In the genomic region with DNA sequence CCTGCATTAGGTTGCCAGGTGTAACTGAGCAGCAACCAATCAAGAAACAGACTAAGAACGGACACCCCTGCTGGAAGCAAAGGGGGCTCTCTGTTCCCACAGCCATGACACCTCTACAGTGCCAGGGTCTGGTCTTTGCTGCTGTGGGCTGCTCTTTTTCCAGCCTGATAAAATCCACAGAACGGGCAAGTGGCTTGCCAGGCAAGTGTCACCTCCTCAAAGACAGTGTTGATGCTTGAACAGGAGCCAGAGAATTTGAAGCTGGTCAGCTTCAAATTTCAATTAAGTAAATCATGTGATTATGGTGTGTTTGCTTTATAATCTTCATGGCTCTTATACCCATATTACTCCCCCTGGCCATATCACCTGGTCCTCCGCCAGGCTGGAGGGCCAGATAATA, we compare ENCODE assay signal across 16 mouse cellular contexts.
DNase-seq lines count a peak whose midpoint lies in the region; ATAC-seq and TF ChIP-seq lines count a peak whose summit lies in the region.
"Had no signal": no experiment of that assay in that cellular context is flagged by ENCODE, and none has a peak within 500 bp of the region (broad histone marks: within the 10 kb centered on the region; RNA-seq: fewer than 3 reads in every experiment).

No protein-coding gene starts in this region.

- TF ChIP-seq CTCF in lung, adult 2 months (IDR thresholded peaks at IDR 0.05; ENCODE audit: insufficient read depth, low read length): no peak

- no peak overlapping the region for H3K9ac ChIP-seq in forebrain, embryonic 14.5 days (ENCODE audit: low read length)
- H3K9ac ChIP-seq in forebrain, embryonic 11.5 days (ENCODE audit: low read length): no peak overlapping the region
- H3K9ac ChIP-seq in heart, embryonic 16.5 days (ENCODE audit: low read length): no peak overlapping the region
- no peak overlapping the region for H3K9ac ChIP-seq in lung, embryonic 15.5 days

- no peak overlapping the region for H3K4me2 ChIP-seq in forebrain, embryonic 14.5 days (ENCODE audit: low read length)
- no peak overlapping the region for H3K4me2 ChIP-seq in forebrain, embryonic 11.5 days (ENCODE audit: low read depth, low read length, severe bottlenecking)
- H3K4me2 ChIP-seq in heart, embryonic 16.5 days (ENCODE audit: low read depth, low read length): no peak overlapping the region
- no peak overlapping the region for H3K4me2 ChIP-seq in lung, embryonic 15.5 days
- H3K4me2 ChIP-seq: liver, embryonic 11.5 days had no signal

- no peak for ATAC-seq in forebrain, embryonic 14.5 days
- ATAC-seq in forebrain, embryonic 11.5 days (replicated peaks; ENCODE audit: low FRiP score): no peak
- ATAC-seq in heart, embryonic 16.5 days (replicated peaks; ENCODE audit: extremely low read depth, insufficient read depth, low FRiP score): peak; percentile 66
- ATAC-seq in lung, embryonic 15.5 days (ENCODE audit: borderline replicate concordance, extremely low read depth, low FRiP score, low TSS enrichment): peak; percentile 41; the same call in 1 of the 2 replicates
- ATAC-seq: activated CD4-positive, CD25-positive, alpha-beta regulatory T cell, adult 4 months had no signal

- WGBS in forebrain, embryonic 14.5 days: 64% methylated on average over 3 of the region's 3 CpGs
- WGBS in forebrain, embryonic 11.5 days: 86% methylated on average over 3 of the region's 3 CpGs
- 35% methylated on average over 3 of the region's 3 CpGs for WGBS in heart, embryonic 16.5 days
- WGBS in heart, embryonic 10.5 days: 78% methylated on average over 3 of the region's 3 CpGs
- WGBS in lung, embryonic 15.5 days: 57% methylated on average over 3 of the region's 3 CpGs
- 61% methylated on average over 3 of the region's 3 CpGs for WGBS in lung, adult 2 months

- no peak for TF ChIP-seq POLR2A in lung, adult 2 months (IDR thresholded peaks at IDR 0.05; ENCODE audit: borderline replicate concordance, extremely low read depth, low read depth, low read length)

- DNase-seq in forebrain, embryonic 14.5 days (ENCODE audit: low spot score): no peak
- DNase-seq in forebrain, embryonic 11.5 days (ENCODE audit: low spot score): no peak
- no peak for DNase-seq in heart, embryonic 10.5 days (ENCODE audit: low spot score)
- DNase-seq in lung, adult 2 months: no peak
- DNase-seq in spleen, adult 12 weeks (ENCODE audit: low spot score): no peak
- DNase-seq in retina, embryonic 14.5 days (ENCODE audit: low spot score): no peak
- DNase-seq: adrenal gland, postnatal 36 days; cerebellum, postnatal 25 days; left cerebral cortex, postnatal 4 days; lung, postnatal 10 days; retina, postnatal 1 day; thymus, postnatal 25 days had no signal

- peaks cover 38% of the 10 kb centered on the region for H3K4me1 ChIP-seq in forebrain, embryonic 14.5 days (ENCODE audit: control insufficient read depth, insufficient read depth, low read length)
- H3K4me1 ChIP-seq in forebrain, embryonic 11.5 days (replicated peaks; ENCODE audit: control insufficient read depth, insufficient read depth, low read length): peaks cover 10% of the 10 kb centered on the region
- peaks cover 30% of the 10 kb centered on the region for H3K4me1 ChIP-seq in heart, embryonic 16.5 days (ENCODE audit: control insufficient read depth, insufficient read depth, low read length)
- no peaks in the 10 kb centered on the region for H3K4me1 ChIP-seq in heart, embryonic 10.5 days
- H3K4me1 ChIP-seq in lung, embryonic 15.5 days: peaks cover 15% of the 10 kb centered on the region
- H3K4me1 ChIP-seq in lung, adult 2 months (ENCODE audit: control insufficient read depth, insufficient read depth, low read length): no peaks in the 10 kb centered on the region

- H3K27me3 ChIP-seq in forebrain, embryonic 14.5 days (replicated peaks; ENCODE audit: control insufficient read depth, insufficient read depth, low read length): no peaks in the 10 kb centered on the region
- H3K27me3 ChIP-seq in forebrain, embryonic 11.5 days (ENCODE audit: control insufficient read depth, insufficient read depth, low read length): no peaks in the 10 kb centered on the region
- no peaks in the 10 kb centered on the region for H3K27me3 ChIP-seq in heart, embryonic 16.5 days (ENCODE audit: control insufficient read depth, insufficient read depth, low read length)
- H3K27me3 ChIP-seq in heart, embryonic 10.5 days (ENCODE audit: insufficient read depth, poor library complexity, severe bottlenecking): no peaks in the 10 kb centered on the region
- no peaks in the 10 kb centered on the region for H3K27me3 ChIP-seq in lung, embryonic 15.5 days

- peaks cover 21% of the 10 kb centered on the region for H3K36me3 ChIP-seq in forebrain, embryonic 14.5 days (ENCODE audit: control insufficient read depth, insufficient read depth, low read length)
- H3K36me3 ChIP-seq in forebrain, embryonic 11.5 days (ENCODE audit: control insufficient read depth, insufficient read depth, low read length): no peaks in the 10 kb centered on the region; the same call in 1 of the 2 replicates
- peaks cover 28% of the 10 kb centered on the region for H3K36me3 ChIP-seq in heart, embryonic 16.5 days (ENCODE audit: control insufficient read depth, insufficient read depth)
- H3K36me3 ChIP-seq in heart, embryonic 10.5 days: peaks cover 35% of the 10 kb centered on the region
- H3K36me3 ChIP-seq in lung, embryonic 15.5 days: no peaks in the 10 kb centered on the region

- no peak overlapping the region for H3K4me3 ChIP-seq in forebrain, embryonic 14.5 days (ENCODE audit: low read depth, low read length)
- H3K4me3 ChIP-seq in forebrain, embryonic 11.5 days (ENCODE audit: low read depth, low read length): no peak overlapping the region
- no peak overlapping the region for H3K4me3 ChIP-seq in heart, embryonic 16.5 days (ENCODE audit: low read length)
- no peak overlapping the region for H3K4me3 ChIP-seq in heart, embryonic 10.5 days
- H3K4me3 ChIP-seq in lung, embryonic 15.5 days: no peak overlapping the region
- H3K4me3 ChIP-seq in lung, adult 2 months (replicated peaks; ENCODE audit: extremely low read depth, low read depth, low read length): no peak overlapping the region

- H3K27ac ChIP-seq in forebrain, embryonic 14.5 days (ENCODE audit: low read depth, low read length): peak overlapping the region; percentile 86; the same call in 1 of the 2 replicates
- H3K27ac ChIP-seq in forebrain, embryonic 11.5 days (ENCODE audit: low read depth, low read length): no peak overlapping the region
- peak overlapping the region; percentile 92 for H3K27ac ChIP-seq in heart, embryonic 16.5 days (ENCODE audit: low read length)
- no peak overlapping the region for H3K27ac ChIP-seq in heart, embryonic 10.5 days
- H3K27ac ChIP-seq in lung, embryonic 15.5 days: peak overlapping the region; percentile 65

- no peaks in the 10 kb centered on the region for H3K9me3 ChIP-seq in forebrain, embryonic 14.5 days (replicated peaks; ENCODE audit: control insufficient read depth, low read length)
- no peaks in the 10 kb centered on the region for H3K9me3 ChIP-seq in forebrain, embryonic 11.5 days (ENCODE audit: control insufficient read depth, low read length)
- H3K9me3 ChIP-seq in heart, embryonic 16.5 days (replicated peaks; ENCODE audit: control insufficient read depth, low read length): no peaks in the 10 kb centered on the region
- no peaks in the 10 kb centered on the region for H3K9me3 ChIP-seq in heart, embryonic 10.5 days
- no peaks in the 10 kb centered on the region for H3K9me3 ChIP-seq in lung, embryonic 15.5 days

Comparison
In these comparisons a context has a peak if more than half of its experiments do, and no peak if none do; other contexts are left out.
1. H3K27ac ChIP-seq: peak in forebrain, embryonic 14.5 days (single experiment), heart, embryonic 16.5 days (single experiment) and lung, embryonic 15.5 days (single experiment); none in forebrain, embryonic 11.5 days (single experiment) and heart, embryonic 10.5 days (single experiment).
2. ATAC-seq: peak in heart, embryonic 16.5 days (single experiment) and lung, embryonic 15.5 days (single experiment); none in forebrain, embryonic 14.5 days (single experiment) and forebrain, embryonic 11.5 days (single experiment).